Mouse (Mus musculus): Measurements from ENCODE around the gene Ntrk2. TPM values are rescaled to one million over a fixed set of nuclear protein-coding genes. Genes with fewer than 3 reads are reported as not detected.

The Ntrk2 gene
- 125 and 137 TPM in 2 replicates for polyA plus RNA-seq (2014; fragmentation: Nextera tagmentation; extraction: Ambion mirVana)

DNA sequence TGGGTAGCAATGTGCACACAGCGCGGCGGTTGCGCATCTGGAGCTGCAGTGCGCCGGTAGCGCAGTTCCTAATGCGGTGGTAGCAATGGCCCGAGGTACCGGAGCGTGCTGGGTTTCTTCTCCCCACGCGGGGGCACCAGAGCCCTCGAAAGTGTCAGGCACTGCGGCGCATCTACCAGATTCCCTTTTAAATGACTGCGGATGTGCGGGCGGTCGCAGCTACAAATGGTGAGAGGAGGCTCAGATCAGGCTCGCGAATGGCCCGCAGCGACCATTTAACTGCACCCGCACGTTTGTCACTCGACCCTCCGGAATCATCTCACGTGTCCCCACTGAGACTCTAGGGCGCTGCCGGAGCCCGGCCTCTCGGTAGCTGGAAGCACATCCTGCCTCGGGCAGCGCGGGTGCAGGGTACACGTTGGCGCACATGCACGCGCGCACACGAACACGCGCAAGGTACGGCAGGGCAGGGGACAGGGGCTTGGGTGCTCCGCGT lies at the start of gene Ntrk2:
Gene Ntrk2 (plus strand): TSS at position 173 of the 496 bp plus-strand sequence.
- Histone ChIP-seq H3K4me3 (ENCODE audit: low read depth, low read length) (peak within 1 kb of the TSS; percentile 78), H3K27ac (ENCODE audit: low read depth, low read length) (peak within 1 kb of the TSS; percentile 96), H3K9ac (replicated peaks; ENCODE audit: low read depth, low read length) (peak within 1 kb of the TSS; percentile 90), H3K4me2 (ENCODE audit: low read depth, low read length) (peak within 1 kb of the TSS; percentile 79), H3K9me3 (ENCODE audit: control insufficient read depth, low read length) (no peaks in the 10 kb centered on the region), H3K36me3 (ENCODE audit: control insufficient read depth, insufficient read depth, low read length) (no peaks in the 10 kb centered on the region), H3K27me3 (ENCODE audit: control insufficient read depth, insufficient read depth, low read length) (no peaks in the 10 kb centered on the region), H3K4me1 (ENCODE audit: control insufficient read depth, insufficient read depth, low read length) (peaks cover 17% of the 10 kb centered on the region)
- ATAC-seq (ENCODE audit: low read depth): peak; percentile 85
- 2% methylated on average over 47 of the region's 47 CpGs for WGBS

GRCm38 (mm10) chr13:58761003-58761630 lies 45.3 kb upstream of the Ntrk2 start:
- Histone ChIP-seq H3K4me3 (ENCODE audit: low read depth, low read length) (no peak overlapping the region), H3K4me1 (ENCODE audit: control insufficient read depth, insufficient read depth, low read length) (no peaks in the 10 kb centered on the region), H3K36me3 (ENCODE audit: control insufficient read depth, insufficient read depth, low read length) (no peaks in the 10 kb centered on the region), H3K9ac (replicated peaks; ENCODE audit: low read depth, low read length) (no peak overlapping the region), H3K27me3 (ENCODE audit: control insufficient read depth, insufficient read depth, low read length) (no peaks in the 10 kb centered on the region), H3K27ac (ENCODE audit: low read depth, low read length) (no peak overlapping the region), H3K4me2 (ENCODE audit: low read depth, low read length) (no peak overlapping the region), H3K9me3 (ENCODE audit: control insufficient read depth, low read length) (no peaks in the 10 kb centered on the region)
- WGBS: 82% methylated on average over 5 of the region's 5 CpGs
- ATAC-seq (ENCODE audit: low read depth): no peak

DNA sequence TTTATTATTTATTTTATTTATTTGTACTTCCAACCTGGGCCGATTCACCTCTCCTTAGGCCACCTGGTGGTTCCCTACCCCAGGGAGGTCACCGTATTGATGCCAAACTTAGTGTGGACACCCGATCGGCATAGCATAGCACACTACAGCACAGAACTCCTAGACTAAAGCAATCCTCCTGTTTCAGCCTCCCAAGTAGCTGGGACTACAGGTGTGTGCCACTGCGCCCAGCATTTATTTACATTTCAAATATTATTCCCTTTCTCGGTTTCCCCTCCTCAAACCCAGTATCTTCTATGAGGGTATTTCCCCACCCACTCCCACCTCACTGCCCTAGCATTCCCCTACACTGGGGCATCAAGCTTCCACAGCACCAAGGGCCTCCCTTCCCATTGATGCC lies 38.1 kb upstream of the Ntrk2 start:
- Histone ChIP-seq H3K4me1 (ENCODE audit: control insufficient read depth, insufficient read depth, low read length) (no peaks in the 10 kb centered on the region), H3K27ac (ENCODE audit: low read depth, low read length) (no peak overlapping the region), H3K4me2 (ENCODE audit: low read depth, low read length) (no peak overlapping the region), H3K9me3 (ENCODE audit: control insufficient read depth, low read length) (no peaks in the 10 kb centered on the region), H3K36me3 (ENCODE audit: control insufficient read depth, insufficient read depth, low read length) (no peaks in the 10 kb centered on the region), H3K9ac (replicated peaks; ENCODE audit: low read depth, low read length) (no peak overlapping the region), H3K4me3 (ENCODE audit: low read depth, low read length) (no peak overlapping the region), H3K27me3 (ENCODE audit: control insufficient read depth, insufficient read depth, low read length) (no peaks in the 10 kb centered on the region)
- ATAC-seq (ENCODE audit: low read depth): no peak
- WGBS: 94% methylated on average over 6 of the region's 6 CpGs

GRCm38 (mm10) chr13:58769438-58769837 lies 36.9 kb upstream of the Ntrk2 start:
- Histone ChIP-seq H3K4me3 (ENCODE audit: low read depth, low read length) (no peak overlapping the region), H3K9me3 (ENCODE audit: control insufficient read depth, low read length) (no peaks in the 10 kb centered on the region), H3K9ac (replicated peaks; ENCODE audit: low read depth, low read length) (no peak overlapping the region), H3K36me3 (ENCODE audit: control insufficient read depth, insufficient read depth, low read length) (no peaks in the 10 kb centered on the region), H3K4me2 (ENCODE audit: low read depth, low read length) (no peak overlapping the region), H3K27me3 (ENCODE audit: control insufficient read depth, insufficient read depth, low read length) (no peaks in the 10 kb centered on the region), H3K4me1 (ENCODE audit: control insufficient read depth, insufficient read depth, low read length) (no peaks in the 10 kb centered on the region), H3K27ac (ENCODE audit: low read depth, low read length) (no peak overlapping the region)
- 37% methylated on average over 2 of the region's 2 CpGs for WGBS
- peak; percentile 68; the same call in 1 of the 2 replicates for ATAC-seq (ENCODE audit: low read depth)

DNA sequence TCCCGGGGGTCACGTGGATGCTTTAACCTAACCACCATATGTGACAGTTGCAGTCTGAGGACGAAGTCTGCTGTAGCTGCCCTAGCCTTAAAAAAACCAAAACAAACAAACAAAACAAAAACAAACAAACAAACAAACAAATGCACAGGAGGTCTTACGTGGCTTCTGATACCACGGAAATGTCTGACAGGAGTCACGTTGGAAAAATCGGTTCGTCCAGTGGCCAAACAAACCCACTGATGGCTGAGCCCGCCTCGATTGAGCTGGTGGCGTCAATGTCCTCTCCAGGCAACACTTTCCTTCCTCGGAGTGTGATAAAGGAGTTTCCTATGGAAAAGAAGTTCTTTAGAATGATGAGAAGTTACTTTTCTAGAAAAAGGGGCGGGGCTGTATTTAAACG lies 27.1 kb upstream of the Ntrk2 start:
- H3K4me1 ChIP-seq (ENCODE audit: control insufficient read depth, insufficient read depth, low read length): no peaks in the 10 kb centered on the region
- no peaks in the 10 kb centered on the region for H3K36me3 ChIP-seq (ENCODE audit: control insufficient read depth, insufficient read depth, low read length)
- WGBS: 92% methylated on average over 14 of the region's 14 CpGs
- H3K4me2 ChIP-seq (ENCODE audit: low read depth, low read length): no peak overlapping the region
- no peak for ATAC-seq (ENCODE audit: low read depth)
- H3K27me3 ChIP-seq (ENCODE audit: control insufficient read depth, insufficient read depth, low read length): no peaks in the 10 kb centered on the region
- no peaks in the 10 kb centered on the region for H3K9me3 ChIP-seq (ENCODE audit: control insufficient read depth, low read length)
- no peak overlapping the region for H3K9ac ChIP-seq (replicated peaks; ENCODE audit: low read depth, low read length)
- no peak overlapping the region for H3K27ac ChIP-seq (ENCODE audit: low read depth, low read length)
- no peak overlapping the region for H3K4me3 ChIP-seq (ENCODE audit: low read depth, low read length)

DNA sequence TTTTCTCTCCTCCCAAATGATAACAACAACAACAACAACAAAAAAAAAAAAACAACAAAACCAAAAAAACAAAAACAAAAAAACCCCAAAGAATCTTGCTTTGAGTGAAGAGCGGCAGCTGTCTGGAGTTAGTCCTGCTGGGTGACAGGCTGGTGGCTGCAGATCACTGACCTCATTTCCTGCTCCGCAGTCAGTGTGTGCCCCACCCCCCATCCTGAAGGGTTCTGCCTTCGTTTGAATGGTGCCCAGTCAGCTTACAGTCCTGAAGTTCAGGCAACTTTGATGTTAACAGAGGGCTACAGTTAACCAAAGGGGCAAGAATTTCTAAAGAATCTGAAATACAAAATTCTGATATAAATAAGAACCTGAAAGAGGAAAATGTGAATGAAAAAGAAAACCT lies 19.9 kb upstream of the Ntrk2 start:
- H3K4me1 ChIP-seq (ENCODE audit: control insufficient read depth, insufficient read depth, low read length): no peaks in the 10 kb centered on the region
- no peaks in the 10 kb centered on the region for H3K27me3 ChIP-seq (ENCODE audit: control insufficient read depth, insufficient read depth, low read length)
- no peak overlapping the region for H3K4me3 ChIP-seq (ENCODE audit: low read depth, low read length)
- ATAC-seq (ENCODE audit: low read depth): no peak
- no peaks in the 10 kb centered on the region for H3K36me3 ChIP-seq (ENCODE audit: control insufficient read depth, insufficient read depth, low read length)
- WGBS: 22% methylated on average over 3 of the region's 3 CpGs
- no peaks in the 10 kb centered on the region for H3K9me3 ChIP-seq (ENCODE audit: control insufficient read depth, low read length)
- no peak overlapping the region for H3K4me2 ChIP-seq (ENCODE audit: low read depth, low read length)
- no peak overlapping the region for H3K9ac ChIP-seq (replicated peaks; ENCODE audit: low read depth, low read length)
- no peak overlapping the region for H3K27ac ChIP-seq (ENCODE audit: low read depth, low read length)

DNA sequence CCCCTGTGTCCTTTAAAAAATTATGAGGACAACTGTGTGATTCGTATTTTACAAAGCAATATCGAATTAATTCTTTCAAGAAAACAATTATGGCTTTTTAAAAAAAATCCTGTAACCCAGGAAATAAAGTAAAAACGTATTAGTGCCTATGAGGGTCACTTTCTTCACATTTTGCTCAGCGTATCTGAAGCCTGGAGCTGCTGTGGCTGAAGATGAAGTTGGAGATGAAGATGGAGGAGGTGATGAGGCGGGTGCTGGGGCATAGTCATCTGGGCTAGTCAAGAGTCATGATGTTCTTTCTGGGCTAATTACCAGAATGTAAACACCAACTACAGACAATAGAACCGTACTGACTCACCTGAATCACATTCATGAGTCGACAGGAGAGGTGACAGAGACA lies 15.6 kb upstream of the Ntrk2 start:
- whole genome bisulfite sequencing: 86% methylated on average over 7 of the region's 7 CpGs
- H3K36me3 ChIP-seq (ENCODE audit: control insufficient read depth, insufficient read depth, low read length): no peaks in the 10 kb centered on the region
- no peak for ATAC-seq (ENCODE audit: low read depth)

DNA sequence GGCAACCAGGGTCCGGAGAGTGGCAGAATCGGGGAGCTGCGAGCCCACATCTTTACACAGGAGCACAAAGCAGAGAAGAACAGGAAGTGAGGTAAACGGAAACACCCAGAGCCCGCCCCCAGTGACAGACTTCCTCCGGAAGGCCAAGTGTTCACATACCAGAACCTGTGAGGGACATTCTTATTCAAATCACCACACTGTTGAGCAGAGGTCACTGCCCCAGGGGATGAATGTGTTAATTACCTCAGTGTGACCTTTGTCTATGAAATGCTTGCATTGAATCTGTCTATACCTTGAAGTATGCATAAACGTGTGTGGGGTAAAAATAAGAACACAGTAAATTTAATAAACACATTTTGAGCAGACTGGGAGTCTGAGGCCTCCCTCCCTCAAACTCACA lies 9.0 kb upstream of the Ntrk2 start:
- 95% methylated on average over 7 of the region's 7 CpGs for WGBS
- Histone ChIP-seq H3K36me3 (ENCODE audit: control insufficient read depth, insufficient read depth, low read length) (no peaks in the 10 kb centered on the region), H3K4me3 (ENCODE audit: low read depth, low read length) (no peak overlapping the region), H3K9me3 (ENCODE audit: control insufficient read depth, low read length) (no peaks in the 10 kb centered on the region), H3K27me3 (ENCODE audit: control insufficient read depth, insufficient read depth, low read length) (no peaks in the 10 kb centered on the region), H3K27ac (ENCODE audit: low read depth, low read length) (no peak overlapping the region), H3K4me2 (ENCODE audit: low read depth, low read length) (no peak overlapping the region), H3K4me1 (ENCODE audit: control insufficient read depth, insufficient read depth, low read length) (no peaks in the 10 kb centered on the region), H3K9ac (replicated peaks; ENCODE audit: low read depth, low read length) (no peak overlapping the region)
- no peak for ATAC-seq (ENCODE audit: low read depth)

More for the DNA sequence above, 15.6 kb upstream of the Ntrk2 start:
- H3K4me1 ChIP-seq (ENCODE audit: control insufficient read depth, insufficient read depth, low read length): no peaks in the 10 kb centered on the region
- H3K27ac ChIP-seq (ENCODE audit: low read depth, low read length): no peak overlapping the region
- H3K9me3 ChIP-seq (ENCODE audit: control insufficient read depth, low read length): no peaks in the 10 kb centered on the region
- H3K27me3 ChIP-seq (ENCODE audit: control insufficient read depth, insufficient read depth, low read length): no peaks in the 10 kb centered on the region
- no peak overlapping the region for H3K9ac ChIP-seq (replicated peaks; ENCODE audit: low read depth, low read length)
- H3K4me3 ChIP-seq (ENCODE audit: low read depth, low read length): no peak overlapping the region
- no peak overlapping the region for H3K4me2 ChIP-seq (ENCODE audit: low read depth, low read length)

GRCm38 (mm10) chr13:58801291-58801690 lies 5.1 kb upstream of the Ntrk2 start:
- Histone ChIP-seq H3K4me1 (ENCODE audit: control insufficient read depth, insufficient read depth, low read length) (no peaks in the 10 kb centered on the region), H3K4me3 (ENCODE audit: low read depth, low read length) (no peak overlapping the region), H3K36me3 (ENCODE audit: control insufficient read depth, insufficient read depth, low read length) (no peaks in the 10 kb centered on the region), H3K27ac (ENCODE audit: low read depth, low read length) (no peak overlapping the region), H3K9ac (replicated peaks; ENCODE audit: low read depth, low read length) (no peak overlapping the region), H3K27me3 (ENCODE audit: control insufficient read depth, insufficient read depth, low read length) (no peaks in the 10 kb centered on the region), H3K9me3 (ENCODE audit: control insufficient read depth, low read length) (no peaks in the 10 kb centered on the region), H3K4me2 (ENCODE audit: low read depth, low read length) (no peak overlapping the region)
- WGBS: 90% methylated on average over 3 of the region's 3 CpGs
- ATAC-seq (ENCODE audit: low read depth): no peak
